Mouse (Mus musculus) right cerebral cortex, adult 18-20 months (tissue): ENCODE results near the gene 4930415O20Rik.

Experiments
- DNase-seq: peaks from one replicate; pipeline ENCODE4 v3.0.0; 2022; ENCODE audit warnings: mixed read lengths

4930415O20Rik gene

GRCm38 (mm10) chr15:98570873-98571538 lies at the start of gene 4930415O20Rik, which contains the start of gene Ccnt1:
TSS of gene 4930415O20Rik (plus strand) at chr15:98571004.
TSS of gene Ccnt1 (minus strand) at chr15:98570923.
- DNase-seq: no peak

- DNase-seq: no peak
Observed at GRCm38 (mm10) chr15:98521245-98521644, 49.6 kb upstream of the 4930415O20Rik start.

DNA sequence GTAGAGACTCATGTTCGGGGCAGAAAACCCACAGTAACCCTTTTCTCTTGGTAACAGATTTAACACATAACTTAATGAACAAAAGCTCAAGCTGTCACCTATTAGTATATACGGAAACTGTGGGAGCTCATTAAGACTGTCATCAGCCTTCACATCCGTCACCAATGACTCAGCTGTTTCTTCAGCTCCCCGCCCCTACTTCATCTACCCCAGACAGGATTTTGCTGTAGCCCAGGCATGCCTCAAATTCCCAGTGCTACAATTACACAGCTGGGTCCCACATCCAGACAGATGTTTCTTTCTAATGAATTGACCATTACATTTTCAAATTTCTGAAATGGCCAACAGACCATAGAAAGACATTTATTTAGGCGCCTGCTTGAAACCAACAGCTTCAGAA lies 44.7 kb upstream of the 4930415O20Rik start:
- no peak for DNase-seq

DNA sequence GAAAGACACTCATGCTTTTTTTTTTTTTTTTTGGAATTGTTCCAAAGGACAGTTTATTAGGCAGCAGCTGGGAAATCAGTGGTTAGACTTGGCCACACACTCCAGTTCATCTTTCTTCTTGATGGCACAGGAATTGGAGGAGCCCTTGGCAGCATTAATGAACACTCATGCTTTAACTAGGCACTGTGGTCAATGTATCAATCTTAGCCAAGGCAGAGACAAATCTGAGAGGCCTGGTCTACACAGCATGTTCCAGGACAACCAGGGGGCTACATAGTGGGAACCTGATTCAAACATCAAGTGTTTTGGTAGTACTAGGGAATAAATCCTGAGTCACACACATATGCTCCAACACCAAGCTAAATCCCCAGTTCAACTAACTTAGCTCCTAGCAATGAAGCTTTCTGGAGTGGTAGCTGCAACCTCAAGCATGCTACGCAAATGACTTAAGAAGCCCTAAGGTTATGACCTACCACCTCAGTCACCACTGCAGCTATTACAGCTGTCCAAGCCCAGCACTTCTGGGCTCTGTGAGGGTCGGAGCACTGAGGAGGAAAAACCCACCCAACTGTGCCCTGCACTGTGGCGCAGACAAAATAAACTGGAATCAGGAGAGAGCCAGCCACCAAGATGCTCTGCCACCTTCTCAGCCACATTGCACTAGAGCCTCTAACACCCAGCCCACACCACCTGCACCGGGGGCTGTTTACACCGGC lies 43.6 kb upstream of the 4930415O20Rik start:
- DNase-seq: no peak

DNA sequence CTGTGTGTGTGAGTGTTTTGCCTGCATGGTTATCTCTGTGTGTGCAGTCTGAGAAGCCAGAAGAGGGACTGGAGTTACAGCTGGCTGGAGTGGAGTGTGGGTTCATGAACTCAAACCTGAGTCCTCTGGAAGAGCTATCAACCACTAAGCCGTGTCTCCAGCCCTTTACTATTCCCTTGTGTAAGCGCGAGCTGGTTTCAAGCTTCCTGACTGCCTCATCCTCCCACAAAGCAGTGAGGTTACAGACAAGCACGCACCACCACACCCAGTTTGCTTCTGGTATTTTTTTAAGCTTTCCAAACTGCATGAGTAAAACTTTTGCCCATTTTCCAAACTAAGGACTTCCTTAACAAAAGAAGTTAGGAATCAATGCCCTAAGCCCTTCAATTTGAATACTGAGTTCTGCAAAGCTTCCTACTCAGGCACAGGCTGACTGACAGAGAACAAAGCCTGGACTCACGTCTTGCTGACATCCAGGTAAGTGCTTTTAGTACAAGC lies 42.7 kb upstream of the 4930415O20Rik start:
- no peak for DNase-seq

DNA sequence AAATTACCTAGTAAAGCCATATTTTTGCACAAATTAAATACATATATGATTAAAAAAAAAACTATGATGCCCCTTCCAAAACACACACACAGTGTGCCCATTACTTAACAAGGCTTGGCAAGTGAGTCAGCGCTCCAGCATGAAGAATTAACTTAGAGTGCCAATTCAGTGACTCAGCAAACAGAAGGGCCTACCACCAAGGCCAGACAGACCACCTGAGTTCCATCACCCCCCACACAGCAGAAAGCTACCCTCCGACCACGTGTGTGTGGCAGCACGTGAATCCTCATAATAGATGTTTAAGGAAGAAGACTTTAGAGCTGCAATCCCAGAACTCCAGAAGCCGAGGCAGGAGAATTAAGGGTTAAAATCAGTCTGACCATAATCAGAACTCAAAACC lies 38.5 kb upstream of the 4930415O20Rik start:
- DNase-seq: no peak

- DNase-seq: no peak
Observed at GRCm38 (mm10) chr15:98533035-98533531, 37.7 kb upstream of the 4930415O20Rik start.

DNA sequence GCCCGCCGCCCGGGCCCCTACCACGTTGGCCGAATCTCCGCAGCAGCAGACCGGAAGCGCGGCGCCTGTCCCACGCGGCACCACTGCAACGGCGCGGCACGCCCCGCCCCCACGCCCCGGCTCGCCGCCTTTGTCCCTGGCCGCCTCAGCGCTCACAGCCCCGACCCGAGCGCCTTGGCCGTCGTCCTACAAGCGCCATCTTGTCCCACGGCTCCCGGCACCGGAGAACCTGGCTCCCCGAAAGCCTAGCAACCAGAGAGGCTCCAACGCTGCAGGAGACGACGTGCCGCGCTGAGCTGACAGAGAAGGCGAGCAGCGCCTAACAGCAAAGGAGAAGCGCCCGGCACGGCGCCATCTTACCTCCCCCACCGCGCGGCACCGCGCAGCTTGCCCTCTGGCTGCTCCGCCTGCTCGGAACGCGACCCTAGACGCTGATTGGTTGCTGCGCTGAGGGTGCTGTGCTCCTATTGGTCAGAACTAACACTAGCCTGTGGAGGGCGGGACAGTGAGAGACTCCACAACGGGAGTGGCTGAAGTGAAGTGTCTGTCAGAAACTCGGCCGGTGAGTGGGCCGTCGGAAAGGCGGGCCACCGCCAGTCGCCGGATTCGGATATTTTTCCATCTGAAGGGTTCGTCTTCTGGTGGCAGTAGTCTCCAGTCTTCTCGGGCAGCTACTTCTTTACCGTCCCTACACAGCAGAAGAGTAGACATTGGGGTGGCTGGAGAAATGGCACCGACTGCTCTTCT lies 36.8 kb upstream of the 4930415O20Rik start, which contains the start of gene Kansl2:
Gene Kansl2, minus strand, starts transcription at position 384 of the 747 bp plus-strand sequence.
- peak; percentile 99 for DNase-seq

DNA sequence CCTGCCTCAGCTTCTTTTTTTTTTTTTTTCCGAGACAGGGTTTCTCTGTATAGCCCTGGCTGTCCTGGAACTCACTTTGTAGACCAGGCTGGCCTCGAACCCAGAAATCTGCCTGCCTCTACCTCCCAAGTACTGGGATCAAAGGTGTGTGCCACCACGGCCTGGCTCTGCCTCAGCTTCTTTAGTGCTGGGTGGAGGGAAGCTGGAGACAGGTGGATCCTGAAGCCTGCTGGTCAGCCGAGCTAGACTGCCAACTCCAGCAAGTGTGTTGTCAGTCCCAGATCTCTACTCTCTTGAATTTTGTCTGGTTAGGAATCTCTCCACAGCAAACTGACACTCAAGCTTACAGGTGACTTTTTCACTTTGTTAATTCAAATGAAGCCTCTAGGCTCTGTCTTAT lies 34.9 kb upstream of the 4930415O20Rik start:
- DNase-seq: no peak

- no peak for DNase-seq
Observed at GRCm38 (mm10) chr15:98536828-98537510, 33.8 kb upstream of the 4930415O20Rik start.

DNA sequence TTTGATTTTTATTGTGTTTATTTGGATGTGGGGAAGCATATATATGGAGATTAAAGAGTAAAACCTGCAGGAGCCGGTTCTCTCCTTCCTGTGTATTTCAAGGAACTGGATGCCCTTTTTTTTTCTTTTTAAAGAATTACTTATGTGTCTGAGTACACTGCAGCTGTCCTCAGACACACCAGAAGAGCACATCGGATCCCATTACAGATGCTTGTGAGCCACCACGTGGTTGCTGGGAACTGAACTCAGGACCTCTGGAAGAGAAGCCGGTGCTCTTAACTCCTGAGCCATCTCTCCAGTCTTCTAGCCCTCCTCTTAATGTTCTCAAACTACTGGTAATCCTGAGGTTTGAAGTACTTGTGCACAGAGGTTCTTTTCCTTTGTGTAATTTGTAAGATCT lies 32.9 kb upstream of the 4930415O20Rik start:
- no peak for DNase-seq

- DNase-seq: no peak
Observed at GRCm38 (mm10) chr15:98541064-98541463, 29.7 kb upstream of the 4930415O20Rik start.

DNA sequence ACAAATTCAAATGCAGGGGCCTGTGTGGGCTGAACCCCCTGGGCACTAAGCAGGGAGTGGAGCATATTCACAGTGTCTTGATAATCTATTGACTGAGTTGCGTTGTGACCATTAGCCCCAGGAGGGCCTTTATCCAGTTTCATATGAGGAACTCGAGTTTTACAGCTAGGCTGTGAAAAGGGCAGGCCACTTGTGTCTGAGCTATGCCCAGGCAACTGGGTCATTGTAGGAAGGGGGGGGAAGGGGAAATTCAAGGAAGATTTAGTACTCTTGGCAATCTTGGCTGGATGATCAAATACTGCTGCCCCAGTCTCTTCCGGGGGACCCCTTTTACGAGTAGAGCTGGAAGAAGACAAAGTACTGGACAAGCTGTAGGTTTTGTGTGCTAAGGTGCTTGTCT lies 27.5 kb upstream of the 4930415O20Rik start:
- DNase-seq: no peak

- DNase-seq: no peak
Observed at GRCm38 (mm10) chr15:98545151-98545550, 25.7 kb upstream of the 4930415O20Rik start.

GRCm38 (mm10) chr15:98546843-98547242 lies 24.0 kb upstream of the 4930415O20Rik start:
- DNase-seq: no peak

DNA sequence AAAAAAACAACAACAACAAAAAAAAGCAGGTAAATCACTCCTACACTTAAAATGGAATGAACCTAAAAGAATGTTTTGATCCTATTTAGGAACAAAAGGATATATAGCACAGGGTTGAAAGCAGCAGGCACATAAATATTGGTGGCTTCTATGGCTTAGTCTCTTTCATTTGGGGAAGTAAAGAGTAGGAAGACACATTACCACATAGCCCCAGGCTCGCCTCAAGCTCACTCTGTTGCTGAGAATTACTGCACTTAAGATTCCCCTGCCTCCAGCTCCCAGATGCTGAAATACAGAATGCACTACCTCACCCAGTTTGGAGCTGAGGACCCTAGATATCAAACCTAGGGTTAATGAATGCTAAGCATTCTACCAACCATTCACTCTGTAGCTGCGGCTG lies 18.0 kb upstream of the 4930415O20Rik start:
- no peak for DNase-seq

DNA sequence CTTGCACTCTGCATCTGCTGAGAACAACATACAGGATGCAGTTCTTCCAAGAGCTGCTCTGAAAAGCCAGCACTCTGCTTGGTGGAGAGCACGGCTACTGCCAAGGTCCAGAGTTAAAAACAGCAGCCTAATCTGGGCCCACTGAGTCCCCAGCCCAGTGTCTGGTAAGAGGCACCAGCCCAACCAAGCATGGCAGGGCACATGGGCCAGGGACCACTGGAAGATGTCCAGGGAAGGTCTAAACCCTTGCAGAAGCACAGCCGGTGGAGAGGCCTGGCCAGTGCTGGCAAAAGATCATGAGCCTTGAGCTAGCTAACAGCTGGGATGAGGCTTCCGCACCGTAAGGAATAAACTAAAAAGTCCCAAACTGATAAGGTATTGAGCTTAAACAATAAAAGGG lies 14.9 kb upstream of the 4930415O20Rik start:
- DNase-seq: no peak

GRCm38 (mm10) chr15:98557186-98557585 lies 13.6 kb upstream of the 4930415O20Rik start:
- DNase-seq: no peak

DNA sequence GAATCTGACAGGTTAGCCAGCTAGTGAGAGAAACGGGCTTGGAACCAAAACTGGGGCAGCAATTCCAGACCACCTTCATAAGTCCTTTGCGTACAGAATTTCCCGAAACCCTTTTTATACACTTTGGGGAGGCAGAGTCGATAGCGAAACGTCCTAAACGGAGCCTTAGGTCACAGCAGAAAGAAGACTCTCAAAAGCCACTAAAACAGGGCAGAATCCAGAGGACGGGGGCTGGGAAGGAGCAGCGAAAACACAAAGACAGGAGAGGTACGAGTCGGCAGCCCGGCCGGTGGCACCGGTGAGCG lies 3.9 kb upstream of the 4930415O20Rik start:
- DNase-seq: no peak

DNA sequence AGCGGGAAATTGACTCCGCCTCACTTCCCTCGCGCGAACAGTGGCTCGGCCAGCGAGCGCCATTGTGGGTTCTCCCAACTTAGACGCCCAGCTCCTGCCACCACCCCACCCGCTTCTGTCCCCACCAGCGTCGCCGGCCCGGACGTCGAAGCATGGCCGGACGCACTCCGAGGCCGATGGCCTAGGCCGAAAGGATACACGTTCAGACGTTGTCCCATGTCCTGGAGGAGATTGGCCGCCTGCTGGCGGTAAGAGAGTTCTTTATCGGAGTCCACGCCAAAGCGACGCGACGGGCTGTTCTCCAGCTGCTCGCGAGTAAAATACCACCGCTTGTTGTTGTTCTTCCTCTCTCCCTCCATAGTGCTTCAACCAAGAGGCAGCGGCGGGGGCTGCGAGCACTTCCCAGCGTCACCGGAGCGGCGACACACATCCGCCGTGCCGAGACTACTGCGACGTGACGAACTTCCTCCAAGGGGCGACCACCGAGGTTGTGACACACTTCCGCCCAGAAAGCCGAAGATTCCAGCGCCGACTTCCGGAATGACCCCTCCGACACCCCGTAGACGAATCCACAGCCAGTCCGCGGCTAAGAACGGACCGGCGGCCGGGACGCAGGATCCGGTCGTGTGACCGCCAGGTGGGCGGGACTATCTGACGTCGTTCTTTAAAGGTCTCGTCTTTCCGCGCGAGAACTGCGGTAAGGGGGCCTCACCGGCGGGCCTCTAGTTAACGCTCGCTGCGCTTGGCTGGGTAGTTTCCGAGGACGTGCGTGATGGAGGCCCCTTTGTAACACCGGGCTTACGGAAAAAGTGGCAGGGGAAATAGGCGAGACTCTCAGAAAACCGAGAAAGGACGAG lies 3.3 kb upstream of the 4930415O20Rik start:
- DNase-seq: peak; percentile 100

- no peak for DNase-seq
Observed at GRCm38 (mm10) chr15:98568256-98569033, 2.4 kb upstream of the 4930415O20Rik start.
